Mouse (Mus musculus) intestine, embryonic 16.5 days (tissue): ENCODE results near the gene Rps4x. TPM values are rescaled to one million over a fixed set of nuclear protein-coding genes. Genes with fewer than 3 reads are reported as not detected.
A peak's percentile ranks its signal among the peaks of the same experiment; 100 is the strongest.
"Not testable (repeated sequence)": the region's sequence is repeated elsewhere in the genome, so short reads cannot be mapped to it uniquely, and the experiment has no call there.

Source experiments
- ATAC-seq: fragments of 200-750 bp; cut with Nextera tagmentation; 2 replicates; pipeline ENCODE4 v1.8.0; 2017; ENCODE audit warnings: moderate TSS enrichment, moderate library complexity
- H3K27ac ChIP-seq: fragments of 300-500 bp; sonication (generic); 2 replicates; pipeline ENCODE4 v1.5.1; 2014; ENCODE audit warnings: mild to moderate bottlenecking, low read length
- H3K27me3 ChIP-seq: fragments of 300-500 bp; sonication (generic); replicated peaks from 2 replicates; pipeline ENCODE4 v1.6.1; 2014; ENCODE audit warnings: low read length, control low read depth, mixed read lengths; ENCODE audit not compliant: control insufficient read depth, insufficient read depth
- H3K36me3 ChIP-seq: fragments of 300-500 bp; sonication (generic); 2 replicates; pipeline ENCODE4 v1.6.1; 2014; ENCODE audit warnings: low read length, control low read depth; ENCODE audit not compliant: control insufficient read depth, insufficient read depth
- H3K4me1 ChIP-seq: fragments of 300-500 bp; sonication (generic); 2 replicates; pipeline ENCODE4 v1.6.1; 2014; ENCODE audit warnings: low read length, control low read depth, mixed read lengths; ENCODE audit not compliant: control insufficient read depth, insufficient read depth
- H3K4me2 ChIP-seq: fragments of 300-500 bp; sonication (generic); 2 replicates; pipeline ENCODE4 v1.6.1; 2014; ENCODE audit warnings: low read depth, low read length, control low read depth
- H3K4me3 ChIP-seq: fragments of 300-500 bp; sonication (generic); 2 replicates; pipeline ENCODE4 v1.5.1; 2014; ENCODE audit warnings: mild to moderate bottlenecking, low read length
- H3K9ac ChIP-seq: fragments of 300-500 bp; sonication (generic); 2 replicates; pipeline ENCODE4 v1.6.1; 2014; ENCODE audit warnings: low read depth, low read length
- H3K9me3 ChIP-seq: fragments of 300-500 bp; sonication (generic); 2 replicates; pipeline ENCODE4 v1.6.1; 2016; ENCODE audit warnings: low read length, control low read depth; ENCODE audit not compliant: control insufficient read depth
- WGBS: fragments of 180-500 bp; shearing (Covaris S2); extraction: QIAGEN DNeasy Blood & Tissue Kit; methylation state at CpG from one replicate; pipeline ENCODE4 v1.1.7; 2014; 5-methylcytosine and 5-hydroxymethylcytosine counted together
- polyA plus RNA-seq: library from polyadenylated mRNA; unstranded; fragments of >200 nt; fragmentation: Nextera tagmentation; extraction: Ambion mirVana; gene quantifications from 2 replicates; pipeline ENCODE4 v1.2.1, GENCODE M21; 2015

The Rps4x gene
- polyA plus RNA-seq: 634 and 696 TPM in 2 replicates

GRCm38 (mm10) chrX:102188712-102189497, at the start of gene Rps4x:
TSS of gene Rps4x (minus strand) at chrX:102189394.
- Histone ChIP-seq H3K36me3 (no peaks in the 10 kb centered on the region; the same call in 1 of the 2 replicates), H3K9me3 (no peaks in the 10 kb centered on the region), H3K9ac (peak within 1 kb of the TSS; percentile 79), H3K4me1 (no peaks in the 10 kb centered on the region), H3K27me3 (no peaks in the 10 kb centered on the region), H3K27ac (peak within 1 kb of the TSS; percentile 69), H3K4me3 (peak within 1 kb of the TSS; percentile 58), H3K4me2 (peak within 1 kb of the TSS; percentile 53)
- WGBS: 20% methylated on average over 37 of the region's 37 CpGs
- peak; percentile 87 for ATAC-seq

- no peak overlapping the region for H3K4me2 ChIP-seq
- H3K36me3 ChIP-seq: no peaks in the 10 kb centered on the region
- no peaks in the 10 kb centered on the region for H3K4me1 ChIP-seq
- ATAC-seq: no peak
- H3K9me3 ChIP-seq: no peaks in the 10 kb centered on the region
- WGBS: 23% methylated on average over 1 of the region's 1 CpGs
- no peak overlapping the region for H3K4me3 ChIP-seq
- H3K9ac ChIP-seq: no peak overlapping the region
- H3K27ac ChIP-seq: no peak overlapping the region
- peaks cover 2% of the 10 kb centered on the region; the same call in 1 of the 2 replicates for H3K27me3 ChIP-seq
These were observed 29.9 kb upstream of the Rps4x start for GRCm38 (mm10) chrX:102219126-102219525.

- not testable (repeated sequence) for H3K36me3 ChIP-seq, H3K27ac ChIP-seq, H3K4me3 ChIP-seq, H3K9ac ChIP-seq, H3K4me2 ChIP-seq, ATAC-seq, H3K27me3 ChIP-seq, H3K9me3 ChIP-seq, H3K4me1 ChIP-seq
- 55% methylated on average over 8 of the region's 9 CpGs for WGBS
These were observed 26.2 kb upstream of the Rps4x start for GRCm38 (mm10) chrX:102215356-102215755.

GRCm38 (mm10) chrX:102190840-102191239, 1.6 kb upstream of the Rps4x start:
- Histone ChIP-seq H3K9ac (no peak overlapping the region), H3K4me2 (no peak overlapping the region), H3K9me3 (no peaks in the 10 kb centered on the region), H3K27ac (no peak overlapping the region), H3K36me3 (no peaks in the 10 kb centered on the region), H3K4me1 (no peaks in the 10 kb centered on the region), H3K27me3 (no peaks in the 10 kb centered on the region), H3K4me3 (no peak overlapping the region)
- no peak for ATAC-seq
- WGBS: 75% methylated on average over 1 of the region's 1 CpGs

GRCm38 (mm10) chrX:102189581-102189980, 387 bp upstream of the Rps4x start:
- H3K4me1 ChIP-seq: no peaks in the 10 kb centered on the region
- no peak overlapping the region for H3K4me2 ChIP-seq
- H3K27ac ChIP-seq: no peak overlapping the region
- H3K27me3 ChIP-seq: no peaks in the 10 kb centered on the region
- H3K9ac ChIP-seq: no peak overlapping the region
- no peaks in the 10 kb centered on the region for H3K9me3 ChIP-seq
- H3K4me3 ChIP-seq: no peak overlapping the region
- H3K36me3 ChIP-seq: no peaks in the 10 kb centered on the region
- no peak; the same call in 1 of the 2 replicates for ATAC-seq
- WGBS: 47% methylated on average over 5 of the region's 5 CpGs

- ATAC-seq: no peak
- H3K4me3 ChIP-seq: peak overlapping the region; percentile 58
- no peaks in the 10 kb centered on the region; the same call in 1 of the 2 replicates for H3K36me3 ChIP-seq
- WGBS: 31% methylated on average over 11 of the region's 11 CpGs
- no peaks in the 10 kb centered on the region for H3K4me1 ChIP-seq
- H3K4me2 ChIP-seq: peak overlapping the region; percentile 53
- H3K27me3 ChIP-seq: no peaks in the 10 kb centered on the region
- no peak overlapping the region for H3K27ac ChIP-seq
- H3K9me3 ChIP-seq: no peaks in the 10 kb centered on the region
- peak overlapping the region; percentile 79 for H3K9ac ChIP-seq
These were observed 2.0 kb downstream of the Rps4x start for GRCm38 (mm10) chrX:102187023-102187699.

GRCm38 (mm10) chrX:102182575-102182974, 6.6 kb downstream of the Rps4x start:
- no peak overlapping the region for H3K4me2 ChIP-seq

GRCm38 (mm10) chrX:102175538-102176287, 13.5 kb downstream of the Rps4x start:
- H3K27ac ChIP-seq: no peak overlapping the region
- WGBS: 86% methylated on average over 5 of the region's 5 CpGs
- no peaks in the 10 kb centered on the region for H3K27me3 ChIP-seq
- H3K9me3 ChIP-seq: no peaks in the 10 kb centered on the region
- no peak for ATAC-seq
- no peak overlapping the region for H3K4me3 ChIP-seq
- H3K4me2 ChIP-seq: no peak overlapping the region
- H3K4me1 ChIP-seq: no peaks in the 10 kb centered on the region
- no peaks in the 10 kb centered on the region for H3K36me3 ChIP-seq
- H3K9ac ChIP-seq: no peak overlapping the region

More at GRCm38 (mm10) chrX:102182575-102182974, 6.6 kb downstream of the Rps4x start:
- Histone ChIP-seq H3K36me3 (no peaks in the 10 kb centered on the region; the same call in 1 of the 2 replicates), H3K27me3 (no peaks in the 10 kb centered on the region), H3K9me3 (no peaks in the 10 kb centered on the region), H3K4me3 (no peak overlapping the region), H3K9ac (no peak overlapping the region), H3K27ac (no peak overlapping the region), H3K4me1 (no peaks in the 10 kb centered on the region)
- no peak for ATAC-seq

- H3K36me3 ChIP-seq: no peaks in the 10 kb centered on the region
- no peak overlapping the region for H3K27ac ChIP-seq
- WGBS: 46% methylated on average over 3 of the region's 3 CpGs
- H3K4me1 ChIP-seq: no peaks in the 10 kb centered on the region
- H3K9me3 ChIP-seq: no peaks in the 10 kb centered on the region
- H3K27me3 ChIP-seq: no peaks in the 10 kb centered on the region
- H3K4me2 ChIP-seq: no peak overlapping the region
- no peak for ATAC-seq
- no peak overlapping the region for H3K4me3 ChIP-seq
- no peak overlapping the region for H3K9ac ChIP-seq
These were observed 18.3 kb downstream of the Rps4x start for GRCm38 (mm10) chrX:102170900-102171299.
